ENCODE assay signal across 7 mouse cellular contexts in the genomic region with DNA sequence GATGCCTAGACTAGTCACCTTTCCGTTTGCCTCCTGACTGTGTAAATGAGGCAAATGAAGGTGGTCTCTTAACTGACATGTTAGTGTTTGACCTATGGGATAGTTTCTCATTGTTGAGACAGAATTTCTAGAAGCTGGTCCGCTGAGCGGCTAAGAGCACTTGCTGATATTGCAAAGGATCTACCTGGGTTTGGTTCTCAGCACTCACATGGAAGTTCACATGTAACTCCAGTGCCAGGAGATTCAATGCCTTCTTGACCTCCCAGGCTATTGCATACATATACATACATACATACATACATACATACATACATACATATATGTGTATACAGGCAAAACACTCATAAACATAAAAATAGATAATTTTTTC. TPM values are rescaled to one million over a fixed set of nuclear protein-coding genes. Genes with fewer than 3 reads are reported as not detected.
DNase-seq lines count a peak whose midpoint lies in the region; ATAC-seq and TF ChIP-seq lines count a peak whose summit lies in the region.

No protein-coding gene starts in this region.

- WGBS in lung, adult 2 months: 21% methylated on average over 3 of the region's 3 CpGs
- WGBS in forebrain, embryonic 10.5 days: 36% methylated on average over 3 of the region's 3 CpGs
- WGBS in limb, embryonic 10.5 days: 32% methylated on average over 3 of the region's 3 CpGs
- WGBS in neural tube, embryonic 15.5 days: 23% methylated on average over 3 of the region's 3 CpGs

- no peak for TF ChIP-seq CTCF in lung, adult 2 months (IDR thresholded peaks at IDR 0.05; ENCODE audit: insufficient read depth, low read length)

- no peak for ATAC-seq in neural tube, embryonic 15.5 days (ENCODE audit: low FRiP score)

- H3K4me3 ChIP-seq in lung, adult 2 months (replicated peaks; ENCODE audit: extremely low read depth, low read depth, low read length): peak overlapping the region; percentile 57
- peak overlapping the region; percentile 92 for H3K4me3 ChIP-seq in forebrain, embryonic 10.5 days
- peak overlapping the region; percentile 72 for H3K4me3 ChIP-seq in limb, embryonic 10.5 days
- peak overlapping the region; percentile 85 for H3K4me3 ChIP-seq in neural tube, embryonic 15.5 days (replicated peaks)

- no peak for DNase-seq in lung, adult 2 months
- no peak for DNase-seq in lung, adult 18-20 months
- no peak for DNase-seq in forebrain, embryonic 10.5 days (ENCODE audit: extremely low spot score, low spot score)
- DNase-seq in limb, embryonic 10.5 days (ENCODE audit: low spot score): peak; percentile 35
- no peak for DNase-seq in urinary bladder, postnatal 14 days (ENCODE audit: low spot score)
- DNase-seq in adrenal gland, postnatal 25 days: no peak

- H3K36me3 ChIP-seq in forebrain, embryonic 10.5 days (replicated peaks): peaks cover 48% of the 10 kb centered on the region
- peaks cover 38% of the 10 kb centered on the region for H3K36me3 ChIP-seq in limb, embryonic 10.5 days
- H3K36me3 ChIP-seq in neural tube, embryonic 15.5 days: peaks cover 23% of the 10 kb centered on the region

- H3K27me3 ChIP-seq in forebrain, embryonic 10.5 days (ENCODE audit: poor library complexity, severe bottlenecking): no peaks in the 10 kb centered on the region
- H3K27me3 ChIP-seq in limb, embryonic 10.5 days (ENCODE audit: low read depth, poor library complexity, severe bottlenecking): no peaks in the 10 kb centered on the region
- no peaks in the 10 kb centered on the region for H3K27me3 ChIP-seq in neural tube, embryonic 15.5 days (replicated peaks)

- H3K9me3 ChIP-seq in forebrain, embryonic 10.5 days: no peaks in the 10 kb centered on the region
- H3K9me3 ChIP-seq in limb, embryonic 10.5 days (replicated peaks): no peaks in the 10 kb centered on the region
- H3K9me3 ChIP-seq in neural tube, embryonic 15.5 days (replicated peaks): no peaks in the 10 kb centered on the region

- no peak for TF ChIP-seq POLR2A in lung, adult 2 months (IDR thresholded peaks at IDR 0.05; ENCODE audit: borderline replicate concordance, extremely low read depth, low read depth, low read length)

- peak overlapping the region; percentile 98 for H3K27ac ChIP-seq in forebrain, embryonic 10.5 days
- H3K27ac ChIP-seq in limb, embryonic 10.5 days: peak overlapping the region; percentile 97; the same call in 1 of the 2 replicates
- H3K27ac ChIP-seq in neural tube, embryonic 15.5 days (replicated peaks): peak overlapping the region; percentile 99

- H3K4me1 ChIP-seq in lung, adult 2 months (ENCODE audit: control insufficient read depth, insufficient read depth, low read length): peaks cover 14% of the 10 kb centered on the region
- peaks cover 15% of the 10 kb centered on the region for H3K4me1 ChIP-seq in forebrain, embryonic 10.5 days
- peaks cover 12% of the 10 kb centered on the region for H3K4me1 ChIP-seq in limb, embryonic 10.5 days
- H3K4me1 ChIP-seq in neural tube, embryonic 15.5 days: peaks cover 24% of the 10 kb centered on the region

- H3K9ac ChIP-seq in neural tube, embryonic 15.5 days (replicated peaks): peak overlapping the region; percentile 95

- H3K4me2 ChIP-seq in neural tube, embryonic 15.5 days: peak overlapping the region; percentile 85

RNA-seq across cellular contexts. Expression of gene Poldip3, which starts 0.9 kb away (rescaled TPM):
- 46.5 and 55.8 TPM in 2 replicates for polyA plus RNA-seq in lung, adult 2 months (2012; rRNA removed)
- polyA plus RNA-seq in forebrain, embryonic 10.5 days (2016; fragmentation: Nextera tagmentation; extraction: Ambion mirVana): 180 and 185 TPM in 2 replicates
- polyA plus RNA-seq in limb, embryonic 10.5 days (2016; fragmentation: Nextera tagmentation; extraction: Ambion mirVana): 183 and 193 TPM in 2 replicates
- 127 and 134 TPM in 2 replicates for polyA plus RNA-seq in neural tube, embryonic 15.5 days (2015; fragmentation: Nextera tagmentation; extraction: Ambion mirVana)
- 108 and 124 TPM in 2 replicates for total RNA-seq in adrenal gland, postnatal 25 days (2021)

RNA-seq across cellular contexts. Expression of gene Cyb5r3, which starts 22.3 kb away (rescaled TPM):
- 438 and 440 TPM in 2 replicates for polyA plus RNA-seq in lung, adult 2 months (2012; rRNA removed)
- polyA plus RNA-seq in forebrain, embryonic 10.5 days (2016; fragmentation: Nextera tagmentation; extraction: Ambion mirVana): 187 and 200 TPM in 2 replicates
- 163 and 174 TPM in 2 replicates for polyA plus RNA-seq in limb, embryonic 10.5 days (2016; fragmentation: Nextera tagmentation; extraction: Ambion mirVana)
- polyA plus RNA-seq in neural tube, embryonic 15.5 days (2015; fragmentation: Nextera tagmentation; extraction: Ambion mirVana): 112 and 128 TPM in 2 replicates
- total RNA-seq in adrenal gland, postnatal 25 days (2021): 349 and 393 TPM in 2 replicates

RNA-seq across cellular contexts. Expression of gene Rrp7a, which starts 27.5 kb away (rescaled TPM):
- polyA plus RNA-seq in lung, adult 2 months (2012; rRNA removed): 82.1 and 85.3 TPM in 2 replicates
- polyA plus RNA-seq in forebrain, embryonic 10.5 days (2016; fragmentation: Nextera tagmentation; extraction: Ambion mirVana): 81.9 and 86.5 TPM in 2 replicates
- polyA plus RNA-seq in limb, embryonic 10.5 days (2016; fragmentation: Nextera tagmentation; extraction: Ambion mirVana): 66.9 and 76.5 TPM in 2 replicates
- 77.4 and 81.1 TPM in 2 replicates for polyA plus RNA-seq in neural tube, embryonic 15.5 days (2015; fragmentation: Nextera tagmentation; extraction: Ambion mirVana)
- 100 and 102 TPM in 2 replicates for total RNA-seq in adrenal gland, postnatal 25 days (2021)
